Mouse (Mus musculus): ENCODE measurements around the gene Fgl2. TPM values are rescaled to one million over a fixed set of nuclear protein-coding genes. Genes with fewer than 3 reads are reported as not detected.

The Fgl2 gene
- polyA plus RNA-seq, 1 experiment from 2014 or later: 0.11 TPM

Other genes starting within 250 kb of the Fgl2 start
- gene Gsap, start 186.4 kb upstream of the Fgl2 start, polyA plus RNA-seq (2016; fragmentation: Nextera tagmentation; extraction: Ambion mirVana): 0.50 and 1.3 TPM in 2 replicates
- gene Ccdc146, start 52.0 kb downstream of the Fgl2 start, polyA plus RNA-seq (2016; fragmentation: Nextera tagmentation; extraction: Ambion mirVana): not detected in 2 replicates
- gene Fam185a, start 52.3 kb downstream of the Fgl2 start, polyA plus RNA-seq (2016; fragmentation: Nextera tagmentation; extraction: Ambion mirVana): 6.9 and 8.1 TPM in 2 replicates
- gene Lrrc17, start 170.9 kb downstream of the Fgl2 start, polyA plus RNA-seq (2016; fragmentation: Nextera tagmentation; extraction: Ambion mirVana): 8.7 and 19.3 TPM in 2 replicates

Measured in limb, embryonic 10.5 days (tissue).